Mouse (Mus musculus): ENCODE measurements at regions not wholly inside any gene's neighbourhood (a gene's known extent, or its start where the extent isn't known, plus 50 kb on each side); places are given as distances from the start of the nearest gene placed in this dataset.
A peak's percentile ranks its signal among the peaks of the same experiment; 100 is the strongest.

DNA sequence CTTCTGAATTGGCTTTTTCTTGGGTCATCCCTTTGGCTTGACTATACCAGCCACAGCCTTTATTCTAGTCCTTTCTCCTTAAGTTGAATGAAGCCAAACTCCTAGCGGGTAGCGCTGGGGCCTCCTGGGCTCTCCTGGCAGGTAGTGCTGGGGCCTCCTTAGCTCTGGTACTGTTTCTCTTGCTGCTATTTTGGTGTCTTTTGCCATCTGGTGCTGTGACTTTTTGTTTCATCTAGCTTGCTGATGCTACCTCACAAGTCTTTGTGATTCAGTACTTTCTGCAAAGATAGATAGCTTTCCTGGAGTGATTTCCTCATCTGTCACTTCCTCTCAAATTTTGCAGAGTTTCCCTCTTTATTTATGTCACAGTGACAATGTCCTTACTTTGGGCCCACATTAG lies 90.1 kb downstream of the Tmem200c start:
- no peak for DNase-seq

DNA sequence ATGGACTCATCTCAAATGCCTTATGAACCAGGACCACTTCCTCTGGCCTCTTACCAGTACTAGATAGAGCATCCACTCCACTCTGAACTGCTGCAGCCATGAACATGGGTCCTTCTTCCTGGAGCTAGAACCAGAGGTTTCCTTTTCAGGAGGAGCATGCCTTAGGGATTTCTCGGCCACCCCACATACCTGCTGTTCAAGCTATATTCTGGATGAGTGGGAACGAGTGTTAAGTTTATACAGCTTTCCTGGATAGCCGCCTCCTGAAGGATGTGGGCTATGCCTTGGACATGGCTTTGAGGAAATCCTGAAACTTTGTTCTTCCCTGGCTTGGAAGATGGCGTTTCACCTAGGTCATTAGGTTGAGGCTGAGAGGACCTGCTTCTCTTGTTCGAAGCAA lies 91.8 kb downstream of the Tmem200c start:
- no peak for DNase-seq

DNA sequence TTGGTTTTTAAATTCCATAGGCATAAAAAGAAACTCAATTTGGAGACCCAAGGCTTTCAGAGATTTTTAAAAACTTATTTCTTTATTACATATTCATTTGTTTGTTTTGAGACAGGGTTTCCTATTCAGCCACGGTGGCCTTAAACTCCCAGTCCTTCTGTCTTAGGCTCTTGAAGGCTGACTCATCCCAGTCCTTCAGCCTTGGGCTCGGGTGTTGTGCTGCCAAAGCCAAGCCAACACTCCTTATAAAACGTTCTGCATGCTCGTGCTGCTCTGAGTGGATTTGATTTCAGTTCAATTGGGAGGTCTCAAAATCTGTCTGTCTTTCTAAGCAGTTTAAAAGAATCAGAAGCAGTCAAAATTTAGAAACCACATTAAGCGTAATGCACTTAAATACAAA lies 96.8 kb downstream of the Tmem200c start:
- no peak for DNase-seq

DNA sequence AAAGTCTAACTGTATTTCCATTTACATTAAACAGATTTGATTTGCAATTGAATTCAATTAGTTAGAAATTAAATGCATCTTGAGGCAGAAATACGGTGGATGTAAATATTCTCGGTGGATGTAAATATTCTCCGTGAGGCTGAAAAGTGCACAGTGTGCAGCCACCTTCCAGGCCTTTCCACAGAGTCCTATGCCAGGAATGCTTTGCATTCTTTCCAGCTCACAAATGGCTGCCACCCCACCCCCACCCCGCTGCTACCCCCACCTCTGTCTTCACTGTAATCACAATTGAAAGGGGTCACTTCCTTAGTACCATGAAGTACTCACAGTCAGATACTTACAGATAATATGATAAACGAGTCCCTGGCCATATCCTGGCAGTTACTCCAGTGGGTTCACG lies 101.0 kb downstream of the Tmem200c start:
- DNase-seq = no peak

- DNase-seq = no peak
Observed at GRCm38 (mm10) chr17:68928691-68929090, 102.3 kb downstream of the Tmem200c start.

GRCm38 (mm10) chr17:68933265-68933664 lies 106.8 kb downstream of the Tmem200c start:
- no peak for DNase-seq

GRCm38 (mm10) chr17:68934066-68934465 lies 107.6 kb downstream of the Tmem200c start:
- no peak for DNase-seq

DNA sequence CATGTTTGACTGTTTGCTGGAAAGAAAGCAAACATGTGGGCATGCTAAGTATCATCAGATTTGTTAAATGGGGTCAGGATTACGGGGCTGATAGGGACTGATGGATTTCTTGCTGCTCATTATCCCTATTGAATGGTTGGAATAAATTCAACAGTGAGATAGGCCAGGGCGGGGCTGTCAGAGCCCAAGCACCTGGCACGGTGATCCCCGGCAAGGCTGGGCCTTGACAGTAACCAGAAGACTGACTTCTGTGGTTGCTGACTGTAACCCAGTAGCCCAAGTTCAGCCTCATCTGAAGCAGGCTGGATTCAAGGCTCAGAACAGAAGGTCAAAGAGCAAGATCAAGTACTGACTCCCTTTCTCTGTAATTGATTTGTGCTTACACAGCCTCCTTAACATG lies 109.6 kb downstream of the Tmem200c start:
- DNase-seq = no peak

DNA sequence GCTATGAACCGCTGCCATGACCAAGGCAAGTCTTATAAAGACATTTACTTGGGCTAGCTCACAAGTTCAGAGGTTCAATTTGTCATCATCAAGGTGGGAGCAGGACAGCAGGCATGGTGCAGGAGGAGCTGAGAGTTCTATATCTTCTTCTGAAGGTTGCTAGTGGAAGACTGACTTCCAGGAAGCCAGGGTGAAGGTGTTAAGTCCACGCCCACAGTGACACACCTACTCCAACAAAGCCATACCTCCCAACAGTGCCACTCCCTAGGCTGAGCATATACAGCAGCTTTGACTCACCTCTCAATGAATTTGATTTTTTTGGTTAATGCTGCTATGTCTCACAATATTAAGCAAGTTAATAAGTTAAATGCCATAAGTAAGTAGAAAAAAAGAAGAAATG lies 119.2 kb upstream of the Epb41l3 start:
- no peak for DNase-seq

DNA sequence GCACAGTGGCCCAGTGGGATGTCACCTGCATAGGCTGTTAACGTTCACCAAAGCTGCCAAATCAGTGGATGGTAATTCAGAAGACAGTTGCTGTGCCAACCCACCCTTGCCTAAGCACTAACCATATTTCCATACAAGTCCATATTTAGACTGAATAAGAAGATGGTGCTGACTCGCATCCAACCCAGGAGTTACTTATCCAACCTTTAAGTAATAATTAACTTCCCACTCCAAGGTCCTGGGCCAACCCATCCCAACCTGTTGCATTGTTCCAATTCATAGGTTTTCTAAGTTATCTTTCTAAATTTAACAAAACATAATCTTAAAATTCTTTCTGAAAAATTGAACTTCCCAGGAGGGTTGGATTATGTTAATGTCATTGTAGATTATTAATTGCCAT lies 114.3 kb upstream of the Epb41l3 start:
- DNase-seq = no peak

DNA sequence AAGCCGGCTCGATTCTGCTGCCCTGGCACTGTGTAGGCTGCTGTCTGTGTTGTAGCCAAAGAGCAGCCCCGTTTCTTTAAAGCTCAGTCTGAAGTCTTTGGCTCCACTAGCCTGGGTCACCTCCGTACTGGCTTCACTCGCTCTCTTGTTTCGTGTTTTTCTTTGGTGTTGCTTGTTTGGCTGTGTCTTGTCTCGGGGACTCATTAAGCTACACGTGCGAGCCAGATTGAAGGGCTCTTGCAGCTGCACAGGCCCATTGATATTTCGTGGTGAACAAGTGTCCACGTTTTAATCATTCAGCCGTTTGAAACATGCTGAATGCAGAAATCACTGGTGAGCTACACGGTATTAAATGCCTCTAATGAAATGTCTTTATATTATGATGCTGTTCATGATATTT lies 99.9 kb upstream of the Epb41l3 start:
- DNase-seq = no peak

- no peak for DNase-seq
Observed at GRCm38 (mm10) chr17:68978151-68978550, 97.3 kb upstream of the Epb41l3 start.

- DNase-seq = no peak
Observed at GRCm38 (mm10) chr17:68981120-68981519, 94.4 kb upstream of the Epb41l3 start.

GRCm38 (mm10) chr17:68982094-68982493 lies 93.4 kb upstream of the Epb41l3 start:
- DNase-seq = no peak

DNA sequence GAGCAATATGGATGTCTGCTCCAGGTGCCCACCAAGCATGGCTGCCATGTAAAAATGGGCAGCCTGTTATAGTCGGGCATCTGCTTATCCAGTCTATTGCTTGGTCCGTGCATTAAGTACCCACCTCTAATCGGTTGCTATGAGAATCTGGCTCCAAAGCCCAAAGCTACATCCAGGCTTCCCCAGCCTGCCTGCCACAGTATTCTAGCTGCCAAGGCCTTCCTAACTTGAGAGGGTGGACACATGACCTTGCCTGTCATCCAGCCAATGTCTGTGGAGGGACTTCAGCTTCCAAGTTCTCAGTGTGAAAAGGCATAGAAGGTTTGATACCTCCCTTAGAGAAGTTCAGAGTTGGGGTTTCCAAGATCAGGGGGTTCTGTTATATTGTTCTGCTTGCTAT lies 75.6 kb upstream of the Epb41l3 start:
- DNase-seq = no peak

- no peak for DNase-seq
Observed at GRCm38 (mm10) chr17:69004051-69004450, 71.4 kb upstream of the Epb41l3 start.

GRCm38 (mm10) chr17:69006272-69006671 lies 69.2 kb upstream of the Epb41l3 start:
- DNase-seq = peak; percentile 9

Data from liver (tissue).